Mouse (Mus musculus) midbrain, embryonic 12.5 days (tissue): ENCODE data around the gene Nxnl1. TPM values are rescaled to one million over a fixed set of nuclear protein-coding genes. Genes with fewer than 3 reads are reported as not detected.
A peak's percentile ranks its signal among the peaks of the same experiment; 100 is the strongest.
"Not testable (repeated sequence)": the region's sequence is repeated elsewhere in the genome, so short reads cannot be mapped to it uniquely, and the experiment has no call there.

ENCODE experiments used
- ATAC-seq: fragments of 200-750 bp; cut with Nextera tagmentation; 2 replicates; pipeline ENCODE4 v1.8.0; 2017; ENCODE audit warnings: low read depth, moderate TSS enrichment, moderate library complexity; ENCODE audit not compliant: low FRiP score
- H3K27ac ChIP-seq: fragments of 300-500 bp; sonication (generic); replicated peaks from 2 replicates; pipeline ENCODE4 v1.5.1; 2016; ENCODE audit warnings: mild to moderate bottlenecking
- H3K27me3 ChIP-seq: fragments of 300-500 bp; sonication (generic); 2 replicates; pipeline ENCODE4 v1.6.1; 2016; ENCODE audit warnings: mild to moderate bottlenecking
- H3K36me3 ChIP-seq: fragments of 300-500 bp; sonication (generic); 2 replicates; pipeline ENCODE4 v1.6.1; 2016
- H3K4me1 ChIP-seq: fragments of 300-500 bp; sonication (generic); 2 replicates; pipeline ENCODE4 v1.6.1; 2016
- H3K4me2 ChIP-seq: fragments of 300-500 bp; sonication (generic); replicated peaks from 2 replicates; pipeline ENCODE4 v1.6.1; 2016; ENCODE audit warnings: mild to moderate bottlenecking, moderate library complexity
- H3K4me3 ChIP-seq: fragments of 300-500 bp; sonication (generic); 2 replicates; pipeline ENCODE4 v1.5.1; 2016; ENCODE audit warnings: mild to moderate bottlenecking
- H3K9ac ChIP-seq: fragments of 300-500 bp; sonication (generic); replicated peaks from 2 replicates; pipeline ENCODE4 v1.6.1; 2016; ENCODE audit warnings: mild to moderate bottlenecking, moderate library complexity
- H3K9me3 ChIP-seq: fragments of 300-500 bp; sonication (generic); 2 replicates; pipeline ENCODE4 v1.6.1; 2016; ENCODE audit warnings: mild to moderate bottlenecking
- WGBS: fragments of 180-500 bp; shearing (Covaris S2); methylation state at CpG from one replicate; pipeline ENCODE4 v1.1.7; 2016; 5-methylcytosine and 5-hydroxymethylcytosine counted together
- polyA plus RNA-seq: library from polyadenylated mRNA; unstranded; fragments of >200 nt; fragmentation: Nextera tagmentation; extraction: Ambion mirVana; gene quantifications from 2 replicates; pipeline ENCODE4 v1.2.1, GENCODE M21; 2016

Nxnl1 gene
- polyA plus RNA-seq, 1 experiment from 2014 or later = not detected

DNA sequence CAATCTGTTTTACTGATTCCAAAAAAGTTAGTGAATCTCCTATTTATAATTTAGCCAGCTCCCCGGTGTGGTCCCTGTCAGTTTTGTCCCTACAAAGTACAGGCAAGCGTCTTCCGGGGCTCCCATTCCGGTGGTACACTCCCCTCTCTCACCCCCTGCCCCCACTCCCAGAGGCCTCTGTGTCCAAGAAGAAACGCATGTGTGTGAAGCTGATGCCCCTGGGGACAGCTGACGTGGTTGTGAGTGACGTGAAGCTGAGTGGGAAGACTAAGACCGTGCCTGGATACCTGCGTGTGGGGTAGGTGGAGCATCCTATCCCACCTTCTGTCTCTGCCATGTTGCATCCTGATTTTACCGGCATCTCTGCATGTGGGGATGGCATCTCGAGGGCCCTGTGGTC lies 21.3 kb downstream of the Nxnl1 start:
- Histone ChIP-seq H3K27ac (no peak overlapping the region), H3K27me3 (no peaks in the 10 kb centered on the region), H3K4me3 (no peak overlapping the region), H3K4me2 (no peak overlapping the region), H3K9me3 (no peaks in the 10 kb centered on the region), H3K4me1 (peaks cover 10% of the 10 kb centered on the region), H3K36me3 (peaks cover 29% of the 10 kb centered on the region), H3K9ac (no peak overlapping the region)
- ATAC-seq = no peak
- WGBS = 92% methylated on average over 11 of the region's 11 CpGs

DNA sequence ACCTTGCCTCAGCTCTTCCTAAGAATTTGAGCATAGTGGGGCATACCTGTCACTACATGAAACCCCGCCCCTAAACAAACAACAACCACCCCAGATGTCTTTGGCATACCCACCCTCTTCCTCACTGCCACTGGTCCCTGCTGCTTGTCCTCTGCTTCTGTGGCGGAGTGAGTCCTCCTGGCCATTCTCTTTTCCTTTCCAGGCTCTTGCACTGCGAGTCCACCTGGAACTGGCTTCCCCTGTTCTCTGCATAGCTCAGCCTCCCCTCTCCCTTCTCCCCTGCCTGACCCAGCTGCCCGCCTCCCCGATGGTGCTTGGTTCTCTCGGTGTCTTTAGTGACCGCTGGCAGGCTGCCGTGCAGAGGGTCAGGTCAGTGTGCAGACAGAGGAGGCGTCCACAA lies 22.6 kb downstream of the Nxnl1 start:
- Histone ChIP-seq H3K9ac (peak overlapping the region; percentile 81), H3K4me3 (peak overlapping the region; percentile 89)
- no peak for ATAC-seq

DNA sequence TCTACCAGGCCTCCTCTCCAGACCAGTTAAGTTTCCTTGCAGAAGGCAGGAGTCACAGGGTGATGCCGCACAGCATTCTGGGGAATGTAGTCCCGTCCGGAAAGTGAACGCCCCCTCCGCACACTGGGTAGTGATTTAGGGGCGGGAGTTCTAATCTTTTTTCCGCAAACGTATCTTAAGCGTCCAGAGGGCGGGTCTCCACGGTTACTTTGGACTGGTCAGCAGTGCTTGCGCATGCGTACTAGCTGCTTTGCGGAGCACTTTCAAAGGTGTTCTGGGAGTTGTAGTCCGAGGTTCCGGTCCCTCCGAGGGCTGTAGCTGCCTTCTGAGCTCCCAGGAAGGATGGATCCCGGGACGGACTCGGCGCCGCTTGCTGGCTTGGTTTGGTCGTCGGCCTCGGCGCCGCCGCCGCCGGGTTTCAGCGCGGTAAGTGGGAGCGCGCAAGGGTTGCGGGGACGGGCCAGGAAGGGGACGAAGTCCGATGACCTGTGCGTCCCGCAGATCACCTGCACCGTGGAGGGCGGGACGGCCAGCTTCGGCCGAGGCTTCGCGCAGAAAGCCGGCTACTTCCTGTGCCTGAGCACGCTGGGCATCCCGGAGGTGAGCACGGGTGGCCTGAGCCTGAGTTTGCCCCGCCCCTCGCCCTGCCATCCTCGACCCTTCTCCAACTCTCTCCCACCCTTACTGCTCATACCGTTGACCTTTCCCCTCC lies 23.6 kb downstream of the Nxnl1 start, which contains the start of gene Mvb12a:
Gene Mvb12a (plus strand): TSS at position 291 of the 712 bp plus-strand sequence.
- Histone ChIP-seq H3K4me2 (peak within 1 kb of the TSS; percentile 94), H3K27me3 (peaks cover 17% of the 10 kb centered on the region), H3K27ac (peak within 1 kb of the TSS; percentile 67), H3K9me3 (no peaks in the 10 kb centered on the region), H3K36me3 (peaks cover 20% of the 10 kb centered on the region), H3K9ac (peak within 1 kb of the TSS; percentile 81), H3K4me1 (peaks cover 11% of the 10 kb centered on the region), H3K4me3 (peak within 1 kb of the TSS; percentile 89)
- WGBS = under 1% methylated on average over 47 of the region's 55 CpGs
- ATAC-seq = peak; percentile 96

More for the DNA sequence above, 22.6 kb downstream of the Nxnl1 start:
- no peaks in the 10 kb centered on the region for H3K9me3 ChIP-seq
- H3K36me3 ChIP-seq = peaks cover 28% of the 10 kb centered on the region
- peaks cover 9% of the 10 kb centered on the region; the same call in 1 of the 2 replicates for H3K27me3 ChIP-seq
- peak overlapping the region; percentile 94 for H3K4me2 ChIP-seq
- H3K27ac ChIP-seq = no peak overlapping the region
- 88% methylated on average over 9 of the region's 9 CpGs for WGBS
- H3K4me1 ChIP-seq = peaks cover 10% of the 10 kb centered on the region

DNA sequence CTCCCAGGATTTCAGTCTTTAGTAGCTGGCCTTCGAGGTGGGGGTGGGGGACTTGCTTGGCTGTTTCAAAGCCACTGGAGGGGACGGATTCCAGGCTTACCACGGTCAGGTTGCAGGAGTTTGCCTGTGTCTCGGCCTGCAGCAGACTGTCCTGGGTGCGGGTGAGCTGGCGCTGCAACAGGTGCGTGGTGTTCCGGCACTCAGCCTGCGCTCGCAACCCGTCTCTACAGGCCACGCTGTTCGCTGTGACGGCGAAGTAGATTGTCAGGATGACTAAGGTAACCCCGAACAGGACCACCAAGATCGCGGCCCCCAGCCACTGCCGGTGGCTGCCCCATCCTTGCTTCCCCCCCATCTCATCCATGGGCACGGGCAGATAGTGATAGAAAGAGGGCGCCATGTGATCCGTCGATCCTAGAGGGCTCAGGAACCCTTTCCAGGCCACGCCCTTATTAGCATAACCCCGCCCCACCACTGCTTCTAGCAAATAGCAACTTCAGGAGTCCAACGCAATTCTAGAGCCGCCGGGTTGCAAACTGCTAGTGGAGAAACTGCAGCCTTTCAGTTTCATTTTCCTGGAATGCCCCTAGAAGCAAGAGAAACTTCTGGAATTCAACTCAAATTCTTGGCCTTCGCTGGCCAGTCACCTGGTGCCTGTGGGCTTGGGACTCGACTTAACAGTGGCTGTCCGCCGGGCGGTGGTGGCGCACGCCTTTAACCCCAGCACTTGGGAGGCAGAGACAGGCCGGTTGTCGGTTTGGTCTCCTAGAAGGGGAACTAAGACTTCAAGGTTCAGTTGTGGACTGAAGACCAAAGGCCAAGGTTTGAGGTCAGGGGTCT lies 29.2 kb downstream of the Nxnl1 start, which contains the start of gene Bst2:
Gene Bst2 (minus strand): TSS at position 429 of the 840 bp plus-strand sequence.
- H3K9ac ChIP-seq = 0 out of 2 replicates have a peak within 1 kb of the TSS, but pooled peaks have one; percentile 15
- peak within 1 kb of the TSS; percentile 33 for H3K4me3 ChIP-seq
- H3K4me1 ChIP-seq = peaks cover 10% of the 10 kb centered on the region; the same call in 1 of the 2 replicates
- peaks cover 45% of the 10 kb centered on the region for H3K27me3 ChIP-seq
- H3K36me3 ChIP-seq = no peaks in the 10 kb centered on the region
- peak; percentile 28; the same call in 1 of the 2 replicates for ATAC-seq
- peak within 1 kb of the TSS; percentile 49 for H3K4me2 ChIP-seq
- no peak within 1 kb of the TSS for H3K27ac ChIP-seq
- H3K9me3 ChIP-seq = no peaks in the 10 kb centered on the region
- 4% methylated on average over 36 of the region's 37 CpGs for WGBS

DNA sequence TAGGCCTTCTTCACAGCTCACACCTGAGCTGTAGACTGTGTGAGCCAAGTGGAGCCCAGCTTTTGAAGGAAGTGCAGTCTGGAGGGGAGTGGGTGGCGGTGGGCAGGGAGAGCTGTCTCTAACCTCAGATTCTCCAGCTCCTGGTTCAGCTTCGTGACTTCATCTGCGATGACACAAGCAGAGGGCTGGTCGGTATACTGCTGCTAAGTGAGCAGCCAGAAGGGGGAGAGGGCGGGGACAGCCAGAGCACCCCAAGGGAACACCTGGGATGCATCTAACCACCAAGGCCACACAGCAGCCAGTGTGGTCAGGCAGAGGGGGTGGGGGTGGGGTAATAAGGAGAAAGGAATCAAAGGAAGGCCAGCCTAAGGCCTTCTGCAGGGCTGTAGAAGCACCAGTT lies 30.7 kb downstream of the Nxnl1 start:
- WGBS = 72% methylated on average over 5 of the region's 5 CpGs
- Histone ChIP-seq H3K9ac (no peak overlapping the region), H3K4me1 (peaks cover 10% of the 10 kb centered on the region; the same call in 1 of the 2 replicates), H3K4me2 (no peak overlapping the region), H3K27ac (no peak overlapping the region), H3K4me3 (no peak overlapping the region), H3K36me3 (no peaks in the 10 kb centered on the region), H3K27me3 (peaks cover 45% of the 10 kb centered on the region), H3K9me3 (no peaks in the 10 kb centered on the region)
- no peak for ATAC-seq

DNA sequence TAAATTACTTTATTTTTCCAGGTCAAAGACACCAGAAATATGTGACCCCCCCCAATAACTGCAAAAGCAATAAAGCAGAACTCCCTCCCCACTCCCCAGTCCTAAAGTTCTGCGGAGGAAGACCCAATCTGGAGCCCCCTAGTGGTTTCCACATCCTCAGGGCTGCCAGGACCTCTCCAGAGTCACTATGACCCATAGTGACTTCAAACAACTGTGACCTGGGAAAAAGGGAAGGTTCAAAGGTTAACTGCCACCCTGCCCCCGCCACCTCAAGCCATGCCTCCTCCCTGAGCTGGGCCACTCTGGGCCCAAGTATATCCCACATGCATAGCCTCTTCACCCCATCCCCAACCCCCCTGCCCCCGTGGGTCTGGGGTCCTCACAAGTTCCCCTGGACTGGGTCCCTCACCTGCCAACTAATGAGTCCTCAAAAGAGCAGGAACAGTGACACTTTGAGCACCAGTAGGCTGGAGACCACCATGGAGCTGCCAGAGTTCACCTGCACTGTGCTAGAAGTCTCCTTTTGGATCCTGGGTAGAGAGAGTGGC lies 32.1 kb downstream of the Nxnl1 start:
- 33% methylated on average over 3 of the region's 3 CpGs for WGBS
- H3K4me2 ChIP-seq = no peak overlapping the region
- no peak overlapping the region for H3K27ac ChIP-seq
- no peaks in the 10 kb centered on the region for H3K9me3 ChIP-seq
- H3K4me3 ChIP-seq = no peak overlapping the region
- H3K36me3 ChIP-seq = no peaks in the 10 kb centered on the region
- H3K4me1 ChIP-seq = peaks cover 10% of the 10 kb centered on the region; the same call in 1 of the 2 replicates
- no peak for ATAC-seq
- no peak overlapping the region for H3K9ac ChIP-seq
- H3K27me3 ChIP-seq = peaks cover 40% of the 10 kb centered on the region

DNA sequence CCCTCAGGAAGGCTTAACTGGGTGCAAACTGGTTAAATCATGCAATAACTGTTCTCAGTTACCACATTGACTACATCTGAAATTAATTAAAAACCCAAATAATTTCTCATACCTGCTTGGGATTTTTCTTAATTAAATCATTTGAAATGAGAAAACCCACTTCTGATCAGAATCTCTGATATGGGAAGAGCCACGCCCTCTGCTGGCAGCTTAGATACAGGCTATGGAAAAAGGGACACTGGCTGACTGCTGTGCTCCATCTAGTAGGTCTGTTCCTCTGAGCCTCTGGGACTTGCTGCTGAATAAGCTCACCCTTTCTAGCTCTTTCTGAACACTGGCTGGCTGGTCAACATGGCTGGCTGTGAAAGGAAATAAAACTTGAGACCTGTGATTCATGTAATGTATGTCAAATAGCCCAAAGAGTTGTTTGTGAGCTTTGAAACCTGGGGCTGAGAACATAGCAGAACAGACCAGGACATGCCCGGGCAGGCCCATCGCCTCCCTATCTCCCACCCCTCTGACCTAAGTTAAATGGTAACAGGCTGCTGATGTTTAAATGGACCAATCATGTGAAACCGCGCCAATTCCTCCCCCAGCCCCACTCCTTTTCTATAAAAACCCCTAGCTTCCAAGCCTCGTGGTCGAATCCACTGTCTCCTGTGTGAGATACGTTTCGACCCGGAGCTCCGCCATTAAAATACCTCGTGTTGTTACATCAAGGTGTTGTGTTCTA lies 35.5 kb downstream of the Nxnl1 start:
- H3K27ac ChIP-seq, H3K4me1 ChIP-seq, H3K36me3 ChIP-seq, H3K4me2 ChIP-seq, ATAC-seq, H3K4me3 ChIP-seq, H3K9ac ChIP-seq, H3K9me3 ChIP-seq: not testable (repeated sequence)
- peaks cover 39% of the 10 kb centered on the region for H3K27me3 ChIP-seq
- 66% methylated on average over 5 of the region's 12 CpGs for WGBS

DNA sequence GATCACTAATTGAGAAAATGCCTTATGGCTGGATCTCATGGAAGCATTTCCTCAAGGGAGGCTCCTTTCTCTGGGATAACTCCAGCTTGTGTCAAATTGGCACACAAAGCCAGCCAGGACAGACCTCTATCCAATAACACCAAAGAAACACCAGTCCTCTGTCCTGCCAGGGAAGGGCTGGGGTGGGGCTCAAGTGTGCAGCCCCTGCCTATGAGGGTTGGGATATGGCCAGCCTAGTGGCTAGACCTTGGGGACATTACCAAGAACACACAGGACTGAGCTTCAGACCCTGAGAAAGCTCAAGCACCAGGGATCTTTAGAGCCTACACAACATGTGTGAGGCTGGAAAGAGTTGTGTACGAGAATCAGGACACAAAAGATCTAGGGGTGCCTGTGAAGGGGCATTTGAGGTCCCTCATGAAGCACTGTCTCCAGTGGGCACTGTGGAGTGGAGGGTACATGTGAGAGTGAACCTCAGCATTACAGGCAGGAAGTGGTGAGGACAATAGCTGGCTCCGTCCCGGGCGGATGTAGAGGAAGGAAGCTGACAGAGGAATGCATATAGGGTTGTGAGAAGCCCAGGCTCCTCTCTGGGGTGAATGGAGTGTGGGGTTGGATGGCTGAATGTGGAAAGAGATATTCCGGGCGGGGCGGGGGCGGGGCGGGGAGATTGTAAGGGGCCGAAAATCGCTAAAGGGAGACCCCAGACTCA lies 37.9 kb downstream of the Nxnl1 start:
- H3K9ac ChIP-seq = no peak overlapping the region
- H3K27ac ChIP-seq = no peak overlapping the region
- H3K4me2 ChIP-seq = no peak overlapping the region

DNA sequence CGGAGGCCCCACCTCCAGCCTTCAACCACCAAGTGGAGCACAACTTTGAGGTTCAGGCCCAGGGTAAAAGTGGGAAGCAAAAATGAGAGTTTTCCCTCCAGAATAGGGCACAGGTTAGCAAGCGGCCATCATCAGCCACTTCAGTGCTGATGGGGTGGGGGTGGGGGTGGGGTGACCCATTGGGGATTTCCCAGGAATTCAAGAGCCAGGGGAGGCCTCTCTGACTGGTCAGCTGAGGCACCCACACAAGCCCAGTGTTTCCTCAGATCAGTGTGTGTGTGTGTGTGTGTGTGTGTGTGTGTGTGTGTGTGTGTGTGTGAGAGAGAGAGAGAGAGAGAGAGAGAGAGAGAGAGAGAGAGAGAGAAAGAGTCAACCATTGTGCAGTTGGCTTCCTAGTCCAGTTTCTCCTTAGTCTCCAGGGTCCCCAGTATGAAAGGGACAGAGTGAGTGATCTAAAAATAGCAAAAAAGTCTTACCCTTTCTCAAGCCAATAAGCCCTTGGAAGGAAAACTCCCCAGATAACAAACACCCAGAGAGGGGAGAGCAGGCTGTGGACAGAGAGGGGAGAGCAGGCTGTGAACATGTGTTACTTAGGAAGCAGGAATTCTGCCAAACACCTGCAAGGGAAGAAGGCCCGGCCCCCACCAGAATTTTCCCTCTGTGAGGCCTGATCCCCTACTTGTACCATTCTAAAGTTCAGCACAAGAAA lies 39.1 kb downstream of the Nxnl1 start:
- 53% methylated on average over 3 of the region's 3 CpGs for WGBS
- Histone ChIP-seq H3K9me3 (no peaks in the 10 kb centered on the region), H3K27ac (no peak overlapping the region), H3K4me2 (no peak overlapping the region), H3K4me3 (no peak overlapping the region), H3K27me3 (peaks cover 65% of the 10 kb centered on the region), H3K36me3 (no peaks in the 10 kb centered on the region), H3K9ac (no peak overlapping the region), H3K4me1 (peaks cover 15% of the 10 kb centered on the region)
- ATAC-seq = no peak

More for the DNA sequence above, 37.9 kb downstream of the Nxnl1 start:
- Histone ChIP-seq H3K36me3 (no peaks in the 10 kb centered on the region), H3K4me3 (no peak overlapping the region), H3K4me1 (peaks cover 15% of the 10 kb centered on the region), H3K9me3 (no peaks in the 10 kb centered on the region), H3K27me3 (peaks cover 54% of the 10 kb centered on the region)
- WGBS = 88% methylated on average over 11 of the region's 11 CpGs
- ATAC-seq = no peak

DNA sequence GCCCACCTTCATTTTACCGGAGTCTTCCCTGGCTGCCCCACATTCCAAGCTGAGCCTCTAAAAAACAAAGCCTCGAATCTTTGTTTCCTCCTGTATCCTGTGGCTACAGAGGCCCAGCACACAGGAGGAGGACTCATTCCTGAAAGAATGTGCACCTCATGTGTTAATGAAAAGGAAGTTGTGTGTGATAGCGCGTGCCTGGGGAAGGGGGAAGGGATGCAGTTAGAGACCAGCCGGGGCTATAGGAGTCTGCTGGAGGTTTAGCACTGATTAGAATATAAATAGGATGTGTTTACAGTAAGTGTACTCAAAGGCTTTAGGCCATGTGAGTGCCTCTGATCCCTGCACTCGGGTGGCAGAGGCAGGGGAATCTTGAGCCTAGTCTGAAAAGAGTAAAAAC lies 40.1 kb downstream of the Nxnl1 start:
- H3K4me2 ChIP-seq = no peak overlapping the region
- H3K9ac ChIP-seq = no peak overlapping the region
- H3K4me1 ChIP-seq = peaks cover 15% of the 10 kb centered on the region
- H3K4me3 ChIP-seq = no peak overlapping the region
- no peak for ATAC-seq
- no peaks in the 10 kb centered on the region for H3K36me3 ChIP-seq
- 2% methylated on average over 6 of the region's 6 CpGs for WGBS
- no peak overlapping the region for H3K27ac ChIP-seq
- no peaks in the 10 kb centered on the region for H3K9me3 ChIP-seq
- peaks cover 68% of the 10 kb centered on the region for H3K27me3 ChIP-seq
